Mouse (Mus musculus): ENCODE measurements around the gene Hsd17b1. TPM values are rescaled to one million over a fixed set of nuclear protein-coding genes. Genes with fewer than 3 reads are reported as not detected.
A peak's percentile ranks its signal among the peaks of the same experiment; 100 is the strongest.

Hsd17b1 gene
- polyA plus RNA-seq, 1 experiment from 2014 or later = 0.15 TPM

DNA sequence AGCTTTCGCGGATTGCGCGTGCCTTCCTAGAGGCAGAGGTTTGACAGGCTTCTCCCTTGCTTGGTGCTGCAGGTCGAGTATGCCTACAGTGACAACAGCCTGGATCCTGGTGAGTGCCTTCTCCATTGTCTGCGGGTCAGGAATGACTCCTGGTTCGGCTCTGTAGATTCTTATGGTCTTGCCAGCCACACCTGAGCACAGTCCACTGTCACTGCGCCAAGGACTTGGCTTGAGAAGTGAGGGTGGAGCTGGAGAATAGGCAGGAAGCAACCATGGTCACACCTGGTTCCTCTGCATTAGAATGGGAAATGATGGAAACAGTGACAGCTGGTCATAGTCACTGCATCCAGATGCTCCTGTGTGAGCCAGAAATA is 9.5 kb downstream of the Hsd17b1 start:
- Histone ChIP-seq H3K36me3 (peaks cover 57% of the 10 kb centered on the region), H3K4me1 (peaks cover 34% of the 10 kb centered on the region), H3K9me3 (no peaks in the 10 kb centered on the region), H3K4me3 (peak overlapping the region; percentile 92), H3K4me2 (replicated peaks) (peak overlapping the region; percentile 96), H3K27me3 (no peaks in the 10 kb centered on the region), H3K27ac (peak overlapping the region; percentile 80), H3K9ac (peak overlapping the region; percentile 84)
- WGBS = 9% methylated on average over 8 of the region's 8 CpGs
- no peak for ATAC-seq (ENCODE audit: insufficient number of reproducible peaks, insufficient read depth, low FRiP score, low TSS enrichment)

DNA sequence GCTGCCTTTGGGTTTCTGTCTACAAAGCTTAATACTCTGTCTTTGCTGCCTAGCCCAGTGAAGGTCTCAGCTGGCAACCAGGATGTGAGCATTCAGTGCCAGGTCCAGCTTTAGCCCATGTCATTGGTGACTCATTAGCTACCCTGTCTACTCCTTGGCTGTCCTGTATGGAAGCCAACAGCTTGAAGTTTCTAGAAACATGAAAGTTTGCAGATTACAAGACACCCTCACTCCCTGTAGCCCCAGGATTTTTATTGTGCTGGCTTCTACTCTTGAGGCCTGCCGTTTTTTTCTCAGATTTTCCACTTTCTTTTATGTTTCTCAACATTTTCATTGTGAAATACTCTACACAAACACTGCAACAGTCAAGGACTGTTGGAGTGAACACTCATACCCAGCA is 11.7 kb downstream of the Hsd17b1 start:
- no peaks in the 10 kb centered on the region for H3K27me3 ChIP-seq
- H3K27ac ChIP-seq = no peak overlapping the region
- no peaks in the 10 kb centered on the region for H3K9me3 ChIP-seq
- H3K9ac ChIP-seq = no peak overlapping the region
- no peak overlapping the region for H3K4me3 ChIP-seq
- no peak for ATAC-seq (ENCODE audit: insufficient number of reproducible peaks, insufficient read depth, low FRiP score, low TSS enrichment)
- peaks cover 29% of the 10 kb centered on the region for H3K4me1 ChIP-seq
- H3K36me3 ChIP-seq = peaks cover 62% of the 10 kb centered on the region
- 91% methylated on average over 1 of the region's 1 CpGs for WGBS
- no peak overlapping the region for H3K4me2 ChIP-seq (replicated peaks)

DNA sequence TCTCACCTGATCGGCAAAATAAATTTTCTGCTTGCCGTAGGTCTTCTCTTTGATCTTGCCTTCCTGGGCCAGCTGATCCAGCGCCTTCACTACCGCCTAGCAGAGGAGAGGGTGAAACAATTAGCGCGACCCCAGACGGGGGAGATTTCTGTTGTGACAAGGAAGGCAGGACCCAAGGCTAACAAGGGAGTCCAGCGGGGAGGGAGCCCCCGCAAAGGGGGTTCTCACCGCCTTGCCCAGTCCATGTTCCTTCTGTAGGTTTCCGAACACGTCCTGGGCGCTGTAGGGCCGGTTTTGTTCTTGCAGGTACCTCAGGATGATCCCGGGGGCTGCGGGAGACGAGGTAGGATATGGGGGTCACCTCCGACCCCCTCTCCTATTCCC is 16.7 kb downstream of the Hsd17b1 start:
- ATAC-seq (ENCODE audit: insufficient number of reproducible peaks, insufficient read depth, low FRiP score, low TSS enrichment) = peak; percentile 13; the same call in 1 of the 2 replicates
- H3K27ac ChIP-seq = peak overlapping the region; percentile 69; the same call in 1 of the 2 replicates

DNA sequence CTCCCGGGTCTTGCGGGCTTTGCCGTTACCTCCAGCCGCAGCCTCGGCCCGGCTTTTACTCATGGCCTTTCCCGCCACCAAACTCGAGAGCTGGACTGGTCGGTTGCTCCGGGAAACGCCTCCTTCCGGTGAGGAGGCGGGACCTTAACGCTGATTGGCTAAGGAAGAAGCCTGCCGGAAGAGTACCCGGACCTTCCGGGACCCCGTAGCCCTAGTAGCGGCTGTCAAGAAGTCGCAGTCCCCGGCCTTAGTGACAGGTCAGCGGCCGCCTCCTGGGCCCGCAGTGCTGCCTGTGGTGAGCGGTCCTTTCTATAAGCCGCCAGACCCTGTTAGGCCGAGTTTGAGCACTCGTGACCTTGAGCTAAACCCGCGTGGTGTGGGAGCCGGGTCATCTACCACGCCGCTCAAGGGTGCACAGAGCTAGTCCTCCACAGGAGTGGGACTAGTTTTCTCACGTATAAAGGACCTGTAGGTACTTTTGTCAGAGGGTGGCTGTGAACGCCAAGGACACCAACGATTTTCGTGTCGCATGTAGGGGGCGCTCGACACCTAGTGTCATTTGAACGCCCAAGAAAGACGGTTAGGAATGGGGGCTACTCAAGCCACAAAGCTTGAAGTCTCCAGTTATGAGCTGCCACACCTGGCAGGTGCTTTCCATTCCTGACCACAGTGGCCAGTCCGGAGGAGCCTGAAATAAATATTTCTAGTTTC is 17.3 kb downstream of the Hsd17b1 start, which contains the start of gene Psmc3ip:
Gene Psmc3ip, minus strand, starts transcription at position 123 of the 711 bp plus-strand sequence.
- Histone ChIP-seq H3K4me2 (replicated peaks) (peak within 1 kb of the TSS; percentile 87), H3K9ac (peak within 1 kb of the TSS; percentile 71), H3K4me1 (0 out of 2 replicates have a peak, but pooled peaks cover 8% of the 10 kb centered on the region), H3K36me3 (peaks cover 71% of the 10 kb centered on the region), H3K9me3 (no peaks in the 10 kb centered on the region), H3K27ac (peak within 1 kb of the TSS; percentile 69), H3K27me3 (no peaks in the 10 kb centered on the region), H3K4me3 (peak within 1 kb of the TSS; percentile 72)
- WGBS = under 1% methylated on average over 43 of the region's 43 CpGs
- peak; percentile 81 for ATAC-seq (ENCODE audit: insufficient number of reproducible peaks, insufficient read depth, low FRiP score, low TSS enrichment)

More for the DNA sequence above, 16.7 kb downstream of the Hsd17b1 start:
- H3K27me3 ChIP-seq = no peaks in the 10 kb centered on the region
- H3K4me1 ChIP-seq = 0 out of 2 replicates have a peak, but pooled peaks cover 8% of the 10 kb centered on the region
- no peaks in the 10 kb centered on the region for H3K9me3 ChIP-seq
- 0% methylated on average over 18 of the region's 18 CpGs for WGBS
- H3K4me2 ChIP-seq (replicated peaks) = peak overlapping the region; percentile 87
- peaks cover 71% of the 10 kb centered on the region for H3K36me3 ChIP-seq
- peak overlapping the region; percentile 71 for H3K9ac ChIP-seq
- H3K4me3 ChIP-seq = peak overlapping the region; percentile 72

DNA sequence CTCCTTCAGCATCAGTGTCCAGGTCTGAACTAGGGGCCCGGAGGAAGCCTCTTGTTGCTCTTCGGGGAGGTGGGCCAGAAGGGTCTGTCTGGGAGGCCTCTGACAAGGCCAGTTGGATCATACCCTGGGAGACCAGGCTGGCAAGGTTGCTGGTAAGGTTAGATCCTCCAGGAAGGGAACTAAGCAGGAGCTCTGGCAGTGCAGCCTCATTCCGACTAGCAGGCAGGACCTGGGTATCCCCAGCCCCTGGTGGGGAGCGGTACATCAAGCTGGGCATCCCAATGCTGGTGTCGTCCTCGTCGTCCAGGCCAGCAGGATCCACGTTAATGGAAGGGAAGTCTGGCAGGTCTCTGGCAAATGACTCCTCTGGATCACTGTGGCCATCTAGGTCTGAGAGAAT is 20.0 kb downstream of the Hsd17b1 start:
- peaks cover 68% of the 10 kb centered on the region for H3K36me3 ChIP-seq
- H3K4me2 ChIP-seq (replicated peaks) = no peak overlapping the region
- H3K4me1 ChIP-seq = 0 out of 2 replicates have a peak, but pooled peaks cover 8% of the 10 kb centered on the region
- 84% methylated on average over 8 of the region's 8 CpGs for WGBS
- ATAC-seq (ENCODE audit: insufficient number of reproducible peaks, insufficient read depth, low FRiP score, low TSS enrichment) = no peak
- no peaks in the 10 kb centered on the region for H3K27me3 ChIP-seq
- H3K9ac ChIP-seq = no peak overlapping the region
- no peak overlapping the region for H3K4me3 ChIP-seq
- H3K27ac ChIP-seq = no peak overlapping the region
- no peaks in the 10 kb centered on the region for H3K9me3 ChIP-seq

DNA sequence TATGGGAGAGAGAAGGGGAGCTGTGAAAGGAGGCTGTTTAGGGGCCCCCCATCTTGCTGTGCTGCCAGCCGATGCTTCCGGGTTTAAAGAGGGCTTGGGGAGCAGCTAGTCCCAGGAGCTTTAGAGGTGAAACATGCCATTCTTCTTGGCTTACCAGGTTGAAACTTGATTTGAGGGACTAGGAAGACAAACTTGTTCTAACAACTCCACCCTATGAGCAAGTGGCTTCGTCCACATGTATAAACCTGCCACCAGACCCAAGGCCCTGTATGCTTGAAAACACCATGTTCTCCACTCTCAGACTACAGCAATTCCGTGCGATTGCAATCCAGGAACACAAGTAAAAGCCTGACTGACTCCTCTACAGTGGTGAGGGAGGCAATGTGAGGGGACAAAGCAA is 24.8 kb downstream of the Hsd17b1 start:
- Histone ChIP-seq H3K4me2 (replicated peaks) (no peak overlapping the region), H3K9me3 (no peaks in the 10 kb centered on the region), H3K27me3 (no peaks in the 10 kb centered on the region), H3K4me3 (no peak overlapping the region), H3K4me1 (no peaks in the 10 kb centered on the region), H3K36me3 (peaks cover 54% of the 10 kb centered on the region), H3K27ac (peak overlapping the region; percentile 19; the same call in 1 of the 2 replicates), H3K9ac (no peak overlapping the region)
- WGBS = 85% methylated on average over 5 of the region's 5 CpGs
- ATAC-seq (ENCODE audit: insufficient number of reproducible peaks, insufficient read depth, low FRiP score, low TSS enrichment) = no peak

DNA sequence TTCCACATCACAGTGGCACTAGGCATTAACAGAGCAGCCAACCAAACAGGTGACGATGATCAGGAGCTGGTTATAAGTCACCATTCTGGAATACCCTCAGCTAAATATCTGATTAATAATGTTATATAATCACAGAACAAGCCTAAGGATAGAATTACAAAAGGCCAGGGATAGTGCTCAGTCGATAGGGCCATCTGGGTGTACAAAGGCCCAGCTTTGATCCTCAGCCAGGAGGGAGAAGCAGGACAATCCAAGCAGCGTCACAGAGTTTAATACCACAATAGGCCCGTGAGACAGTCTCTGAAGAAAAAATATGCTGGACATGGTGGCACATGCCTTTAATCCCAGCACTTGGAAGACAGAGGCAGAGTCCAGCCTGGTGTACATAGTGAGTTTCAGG is 31.1 kb downstream of the Hsd17b1 start:
- H3K4me3 ChIP-seq = no peak overlapping the region
- WGBS = 85% methylated on average over 4 of the region's 4 CpGs
- no peak for ATAC-seq (ENCODE audit: insufficient number of reproducible peaks, insufficient read depth, low FRiP score, low TSS enrichment)

DNA sequence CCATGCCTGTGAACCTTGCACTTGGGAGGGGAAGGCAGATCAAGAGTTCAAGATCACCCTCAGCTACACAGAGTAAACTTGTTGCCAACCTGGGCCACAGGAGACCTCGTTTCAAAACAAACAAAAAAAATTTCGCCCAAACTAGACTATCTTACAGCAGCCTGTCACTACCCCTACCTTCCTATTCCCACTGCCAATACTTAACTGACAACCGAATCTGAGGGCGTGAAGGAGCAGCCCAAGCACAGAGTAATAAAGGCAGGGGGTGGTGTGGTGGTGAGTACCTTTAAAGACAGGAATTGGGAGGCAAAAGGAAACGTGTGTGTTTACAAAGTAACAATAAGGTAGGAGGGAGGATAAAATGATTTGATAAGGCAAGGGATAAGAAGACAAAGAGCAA is 32.5 kb downstream of the Hsd17b1 start:
- H3K4me1 ChIP-seq = no peaks in the 10 kb centered on the region
- ATAC-seq (ENCODE audit: insufficient number of reproducible peaks, insufficient read depth, low FRiP score, low TSS enrichment) = no peak
- WGBS = 69% methylated on average over 5 of the region's 5 CpGs
- H3K9ac ChIP-seq = no peak overlapping the region
- peaks cover 4% of the 10 kb centered on the region; the same call in 1 of the 2 replicates for H3K36me3 ChIP-seq
- H3K27ac ChIP-seq = no peak overlapping the region
- H3K27me3 ChIP-seq = no peaks in the 10 kb centered on the region
- no peaks in the 10 kb centered on the region for H3K9me3 ChIP-seq
- H3K4me2 ChIP-seq (replicated peaks) = no peak overlapping the region
- no peak overlapping the region for H3K4me3 ChIP-seq

More for the DNA sequence above, 31.1 kb downstream of the Hsd17b1 start:
- Histone ChIP-seq H3K4me1 (no peaks in the 10 kb centered on the region), H3K27me3 (no peaks in the 10 kb centered on the region), H3K4me2 (replicated peaks) (no peak overlapping the region), H3K9me3 (no peaks in the 10 kb centered on the region), H3K27ac (no peak overlapping the region), H3K9ac (no peak overlapping the region), H3K36me3 (peaks cover 4% of the 10 kb centered on the region; the same call in 1 of the 2 replicates)

DNA sequence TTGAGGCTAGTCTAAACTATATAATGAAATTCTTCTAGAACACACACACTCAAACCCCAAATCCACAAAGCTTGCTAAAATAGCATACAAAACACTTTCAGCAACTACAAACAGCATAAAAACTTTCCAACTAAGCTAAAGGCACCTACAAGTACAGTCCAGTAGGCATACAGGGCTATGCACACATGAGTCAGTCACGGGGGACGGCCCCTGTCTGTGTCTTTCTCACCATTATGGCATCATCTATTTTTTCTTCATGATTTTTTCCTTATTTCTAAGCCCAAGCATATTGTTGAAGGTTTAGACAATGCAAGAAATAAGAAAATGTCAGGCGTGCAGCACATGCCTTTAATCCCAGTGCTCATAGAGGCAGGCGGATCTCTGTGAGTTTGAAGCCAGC is 33.0 kb downstream of the Hsd17b1 start:
- ATAC-seq (ENCODE audit: insufficient number of reproducible peaks, insufficient read depth, low FRiP score, low TSS enrichment) = no peak
- WGBS = 88% methylated on average over 4 of the region's 4 CpGs
- no peak overlapping the region for H3K4me3 ChIP-seq
- H3K9me3 ChIP-seq = no peaks in the 10 kb centered on the region
- H3K27me3 ChIP-seq = no peaks in the 10 kb centered on the region
- no peak overlapping the region for H3K9ac ChIP-seq
- peaks cover 4% of the 10 kb centered on the region; the same call in 1 of the 2 replicates for H3K36me3 ChIP-seq
- no peak overlapping the region for H3K27ac ChIP-seq
- H3K4me2 ChIP-seq (replicated peaks) = no peak overlapping the region
- H3K4me1 ChIP-seq = peaks cover 3% of the 10 kb centered on the region; the same call in 1 of the 2 replicates

DNA sequence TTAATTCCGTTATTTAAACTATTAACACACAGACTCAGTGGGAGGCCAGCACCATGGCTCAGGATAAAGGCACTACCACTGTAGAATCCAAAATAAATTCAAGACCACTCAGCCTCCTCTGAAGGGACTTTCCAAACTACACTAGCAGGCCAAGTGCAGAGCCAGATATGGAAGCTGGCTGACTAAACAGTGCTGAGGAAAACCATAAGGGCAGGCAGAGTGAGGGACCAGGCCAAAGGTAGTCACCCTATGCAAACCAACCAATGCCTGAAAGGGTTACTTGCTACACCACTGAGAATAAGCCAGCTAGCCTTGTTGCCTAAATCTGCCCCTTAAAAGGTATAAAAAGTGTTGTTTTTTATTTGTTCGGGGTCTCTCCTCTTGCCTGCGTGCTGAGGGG is 34.0 kb downstream of the Hsd17b1 start:
- H3K27me3 ChIP-seq = no peaks in the 10 kb centered on the region
- no peaks in the 10 kb centered on the region for H3K9me3 ChIP-seq
- no peak for ATAC-seq (ENCODE audit: insufficient number of reproducible peaks, insufficient read depth, low FRiP score, low TSS enrichment)
- 91% methylated on average over 3 of the region's 3 CpGs for WGBS
- no peak overlapping the region for H3K4me2 ChIP-seq (replicated peaks)
- H3K36me3 ChIP-seq = peaks cover 9% of the 10 kb centered on the region; the same call in 1 of the 2 replicates
- peaks cover 3% of the 10 kb centered on the region; the same call in 1 of the 2 replicates for H3K4me1 ChIP-seq
- H3K9ac ChIP-seq = no peak overlapping the region
- no peak overlapping the region for H3K27ac ChIP-seq
- no peak overlapping the region for H3K4me3 ChIP-seq

DNA sequence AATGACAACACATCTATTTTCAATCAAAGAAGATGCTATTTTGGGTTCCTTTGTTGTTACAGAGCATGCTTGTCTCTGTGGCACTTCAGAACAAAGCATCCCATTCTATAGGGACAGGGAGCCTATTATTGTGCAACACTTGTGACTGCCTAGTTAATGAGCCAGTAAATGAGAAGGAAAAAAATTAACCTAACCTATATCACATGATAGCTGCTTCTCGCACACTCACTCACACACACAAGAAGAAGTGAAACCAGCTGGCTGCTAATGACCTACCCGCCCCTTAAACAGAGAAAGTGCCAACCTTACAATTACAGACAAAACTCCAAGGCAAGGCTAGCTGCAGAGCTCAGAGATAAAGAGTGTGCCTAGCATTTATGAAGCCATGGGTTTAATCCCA is 37.4 kb downstream of the Hsd17b1 start:
- no peak overlapping the region for H3K4me3 ChIP-seq
- no peaks in the 10 kb centered on the region for H3K27me3 ChIP-seq
- H3K9ac ChIP-seq = no peak overlapping the region
- no peak overlapping the region for H3K4me2 ChIP-seq (replicated peaks)
- peaks cover 17% of the 10 kb centered on the region for H3K4me1 ChIP-seq
- H3K27ac ChIP-seq = no peak overlapping the region
- no peaks in the 10 kb centered on the region for H3K9me3 ChIP-seq
- WGBS = 79% methylated on average over 2 of the region's 2 CpGs
- ATAC-seq (ENCODE audit: insufficient number of reproducible peaks, insufficient read depth, low FRiP score, low TSS enrichment) = no peak
- peaks cover 10% of the 10 kb centered on the region; the same call in 1 of the 2 replicates for H3K36me3 ChIP-seq

DNA sequence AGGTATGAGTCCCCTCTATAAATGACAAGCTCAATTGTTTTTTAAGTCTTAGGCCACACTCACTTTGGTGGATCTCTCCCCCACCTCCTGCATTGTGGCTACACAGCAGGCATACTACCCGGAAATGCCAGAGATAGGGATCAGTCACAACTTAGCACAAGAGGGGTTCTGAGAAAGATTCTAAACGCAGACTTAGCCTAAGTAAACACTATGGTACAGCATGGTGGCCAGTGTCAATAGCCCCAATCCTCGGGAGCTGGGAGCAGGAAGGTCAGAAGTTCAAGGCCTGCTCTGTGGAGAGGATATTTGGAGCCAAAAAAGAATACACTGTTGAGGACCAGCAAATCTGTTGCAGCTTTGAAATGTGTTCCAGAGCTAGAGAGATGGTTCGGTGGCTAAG is 39.9 kb downstream of the Hsd17b1 start:
- Histone ChIP-seq H3K27ac (no peak overlapping the region), H3K36me3 (peaks cover 15% of the 10 kb centered on the region), H3K27me3 (no peaks in the 10 kb centered on the region), H3K4me3 (peak overlapping the region; percentile 92), H3K4me2 (replicated peaks) (peak overlapping the region; percentile 96), H3K9me3 (no peaks in the 10 kb centered on the region), H3K4me1 (peaks cover 27% of the 10 kb centered on the region), H3K9ac (peak overlapping the region; percentile 28)
- WGBS = 38% methylated on average over 4 of the region's 4 CpGs
- no peak for ATAC-seq (ENCODE audit: insufficient number of reproducible peaks, insufficient read depth, low FRiP score, low TSS enrichment)

All from embryonic facial prominence, embryonic 12.5 days (tissue).